9 mouse cellular contexts compared by ENCODE assay signal in genomic region chr2:30203439-30203838, GRCm38 (mm10). TPM values are rescaled to one million over a fixed set of nuclear protein-coding genes. Genes with fewer than 3 reads are reported as not detected.
DNase-seq lines count a peak whose midpoint lies in the region; ATAC-seq and TF ChIP-seq lines count a peak whose summit lies in the region.
"Had no signal": no experiment of that assay in that cellular context is flagged by ENCODE, and none has a peak within 500 bp of the region (broad histone marks: within the 10 kb centered on the region; RNA-seq: fewer than 3 reads in every experiment).

No protein-coding gene starts in this region.

- no peak overlapping the region for H3K4me2 ChIP-seq in kidney, embryonic 15.5 days
- H3K4me2 ChIP-seq: stomach, embryonic 15.5 days had no signal

- no peak overlapping the region for H3K27ac ChIP-seq in kidney, embryonic 15.5 days
- H3K27ac ChIP-seq in ES-Bruce4 (ENCODE audit: insufficient read depth, low read length), result no peak overlapping the region
- H3K27ac ChIP-seq: stomach, embryonic 15.5 days had no signal

- peak; percentile 70 for TF ChIP-seq CTCF in ES-Bruce4 (IDR thresholded peaks at IDR 0.05; ENCODE audit: low read depth, low read length)

- intact Hi-C loops in gastrocnemius, postnatal 36 days (cut with DNase I), result loop anchor here (2.0 kb wide), 1 partner anchor 25 kb away; the partner anchor contains the start of gene Spout1

- DNase-seq in kidney, adult 11 months, result peak; percentile 37
- peak; percentile 61 for DNase-seq in c-Kit-positive CD71-negative TER-119-negative erythroid progenitor cells, embryonic 14.5 days (ENCODE audit: low read depth)
- peak; percentile 62 for DNase-seq in mesoderm, embryonic 11.5 days (ENCODE audit: low read depth, low spot score)
- no peak for DNase-seq in gastrocnemius, postnatal 36 days
- no peak for DNase-seq in heart, adult 9 months (ENCODE audit: low spot score in 2 of 2)
- no peak for DNase-seq in layer of hippocampus, postnatal 14 days (ENCODE audit: low spot score in 2 of 2)

- H3K9ac ChIP-seq in kidney, embryonic 15.5 days, result no peak overlapping the region
- H3K9ac ChIP-seq in ES-Bruce4 (ENCODE audit: low read depth, poor library complexity, severe bottlenecking), result no peak overlapping the region
- H3K9ac ChIP-seq: stomach, embryonic 15.5 days had no signal

- no peak for TF ChIP-seq POLR2A in ES-Bruce4 (IDR thresholded peaks at IDR 0.05; ENCODE audit: insufficient read depth, low read length)

- no peak for TF ChIP-seq EP300 in ES-Bruce4 (IDR thresholded peaks at IDR 0.05; ENCODE audit: insufficient read depth, low read depth, low read length)

- no peaks in the 10 kb centered on the region for H3K36me3 ChIP-seq in kidney, embryonic 15.5 days
- H3K36me3 ChIP-seq in ES-Bruce4 (ENCODE audit: control insufficient read depth, insufficient read depth, low read length, poor library complexity, severe bottlenecking), result no peaks in the 10 kb centered on the region
- H3K36me3 ChIP-seq: stomach, embryonic 15.5 days had no signal

- H3K4me3 ChIP-seq in kidney, embryonic 15.5 days (replicated peaks), result no peak overlapping the region
- H3K4me3 ChIP-seq in ES-Bruce4 (ENCODE audit: low read depth, low read length), result no peak overlapping the region
- H3K4me3 ChIP-seq: stomach, embryonic 15.5 days had no signal

- H3K9me3 ChIP-seq in kidney, embryonic 15.5 days (replicated peaks), result no peaks in the 10 kb centered on the region
- H3K9me3 ChIP-seq in ES-Bruce4 (replicated peaks; ENCODE audit: control insufficient read depth, insufficient read depth, low read length, poor library complexity, severe bottlenecking), result no peaks in the 10 kb centered on the region
- H3K9me3 ChIP-seq: stomach, embryonic 15.5 days had no signal

- peaks cover 20% of the 10 kb centered on the region for H3K4me1 ChIP-seq in kidney, embryonic 15.5 days
- peaks cover 2% of the 10 kb centered on the region for H3K4me1 ChIP-seq in ES-Bruce4 (ENCODE audit: control insufficient read depth, insufficient read depth, low read length)

- H3K27me3 ChIP-seq in kidney, embryonic 15.5 days, result no peaks in the 10 kb centered on the region
- H3K27me3 ChIP-seq in ES-Bruce4 (ENCODE audit: control insufficient read depth, insufficient read depth, low read length, poor library complexity, severe bottlenecking), result no peaks in the 10 kb centered on the region
- H3K27me3 ChIP-seq: stomach, embryonic 15.5 days had no signal

- no peak for ATAC-seq in kidney, embryonic 15.5 days (replicated peaks; ENCODE audit: low FRiP score)

- WGBS in kidney, embryonic 15.5 days, result 67% methylated on average over 7 of the region's 7 CpGs

RNA-seq across cellular contexts. Expression of gene Kyat1, which starts 2.2 kb away (rescaled TPM):
- polyA plus RNA-seq in kidney, embryonic 15.5 days (2015; fragmentation: Nextera tagmentation; extraction: Ambion mirVana), result 9.8 and 10.8 TPM in 2 replicates
- polyA plus RNA-seq in ES-Bruce4 (2011; ENCODE audit: insufficient read depth, insufficient read length, low read depth, missing spikeins), result 9.6 and 12.3 TPM in 2 replicates
- 10 to 100 TPM; 26.8 to 29.5 TPM for total RNA-seq in gastrocnemius, postnatal 36 days (2021)
- total RNA-seq in layer of hippocampus, postnatal 14 days (2021), result 10 to 100 TPM; 19.7 to 22.4 TPM

RNA-seq across cellular contexts. Expression of gene Spout1, which starts 25.2 kb away (rescaled TPM):
- polyA plus RNA-seq in kidney, embryonic 15.5 days (2015; fragmentation: Nextera tagmentation; extraction: Ambion mirVana), result 76.3 and 83.0 TPM in 2 replicates
- polyA plus RNA-seq in ES-Bruce4 (2011; ENCODE audit: insufficient read depth, insufficient read length, low read depth, missing spikeins), result 45.9 and 50.5 TPM in 2 replicates
- 1 to 10 TPM; 4.5 to 4.8 TPM for total RNA-seq in gastrocnemius, postnatal 36 days (2021)
- 10 to 100 TPM; 30.8 to 34.4 TPM for total RNA-seq in layer of hippocampus, postnatal 14 days (2021)

RNA-seq across cellular contexts. Expression of gene Endog, which starts 32.1 kb away (rescaled TPM):
- 19.8 and 20.8 TPM in 2 replicates for polyA plus RNA-seq in kidney, embryonic 15.5 days (2015; fragmentation: Nextera tagmentation; extraction: Ambion mirVana)
- 6.5 and 8.0 TPM in 2 replicates for polyA plus RNA-seq in ES-Bruce4 (2011; ENCODE audit: insufficient read depth, insufficient read length, low read depth, missing spikeins)
- 10 to 100 TPM; 51.4 to 54.6 TPM for total RNA-seq in gastrocnemius, postnatal 36 days (2021)
- 10 to 100 TPM; 21.7 to 24.4 TPM for total RNA-seq in layer of hippocampus, postnatal 14 days (2021)

RNA-seq across cellular contexts. Expression of gene Lrrc8a, which starts 34.1 kb away (rescaled TPM):
- 40.1 and 41.7 TPM in 2 replicates for polyA plus RNA-seq in kidney, embryonic 15.5 days (2015; fragmentation: Nextera tagmentation; extraction: Ambion mirVana)
- 19.2 and 22.0 TPM in 2 replicates for polyA plus RNA-seq in ES-Bruce4 (2011; ENCODE audit: insufficient read depth, insufficient read length, low read depth, missing spikeins)
- 10 to 100 TPM; 18.5 to 19.8 TPM for total RNA-seq in gastrocnemius, postnatal 36 days (2021)
- 10 to 100 TPM; 66.5 to 72.5 TPM for total RNA-seq in layer of hippocampus, postnatal 14 days (2021)

RNA-seq across cellular contexts. Expression of gene Gm28035, which starts 36.9 kb away (rescaled TPM):
- 0.26 and 0.33 TPM in 2 replicates for polyA plus RNA-seq in kidney, embryonic 15.5 days (2015; fragmentation: Nextera tagmentation; extraction: Ambion mirVana)
- 1.5 TPM in 1 of 2 replicates, not detected in the other for polyA plus RNA-seq in ES-Bruce4 (2011; ENCODE audit: insufficient read depth, insufficient read length, low read depth, missing spikeins)
- total RNA-seq in gastrocnemius, postnatal 36 days (2021), result 1 to 10 TPM in 1 of 2 experiments, under 1 TPM in 1; 0.99 to 2.0 TPM
- total RNA-seq in layer of hippocampus, postnatal 14 days (2021), result 1 to 10 TPM; 6.7 to 7.3 TPM

Comparison
In these comparisons a context has a peak if more than half of its experiments do, and no peak if none do; other contexts are left out.
1. DNase-seq: peak in kidney, adult 11 months (single experiment), c-Kit-positive CD71-negative TER-119-negative erythroid progenitor cells, embryonic 14.5 days (single experiment) and mesoderm, embryonic 11.5 days (single experiment); none in gastrocnemius, postnatal 36 days (0 of 2), heart, adult 9 months (0 of 2) and layer of hippocampus, postnatal 14 days (0 of 2).
2. RNA of gene Spout1, which starts 25.2 kb away (total RNA-seq): 30.8 to 34.4 TPM in layer of hippocampus, postnatal 14 days; 4.5 to 4.8 TPM in gastrocnemius, postnatal 36 days; every median in the first group is over 4 times any median in the second.